Comparison of ENCODE assay signal across 23 mouse cellular contexts in the genomic region with DNA sequence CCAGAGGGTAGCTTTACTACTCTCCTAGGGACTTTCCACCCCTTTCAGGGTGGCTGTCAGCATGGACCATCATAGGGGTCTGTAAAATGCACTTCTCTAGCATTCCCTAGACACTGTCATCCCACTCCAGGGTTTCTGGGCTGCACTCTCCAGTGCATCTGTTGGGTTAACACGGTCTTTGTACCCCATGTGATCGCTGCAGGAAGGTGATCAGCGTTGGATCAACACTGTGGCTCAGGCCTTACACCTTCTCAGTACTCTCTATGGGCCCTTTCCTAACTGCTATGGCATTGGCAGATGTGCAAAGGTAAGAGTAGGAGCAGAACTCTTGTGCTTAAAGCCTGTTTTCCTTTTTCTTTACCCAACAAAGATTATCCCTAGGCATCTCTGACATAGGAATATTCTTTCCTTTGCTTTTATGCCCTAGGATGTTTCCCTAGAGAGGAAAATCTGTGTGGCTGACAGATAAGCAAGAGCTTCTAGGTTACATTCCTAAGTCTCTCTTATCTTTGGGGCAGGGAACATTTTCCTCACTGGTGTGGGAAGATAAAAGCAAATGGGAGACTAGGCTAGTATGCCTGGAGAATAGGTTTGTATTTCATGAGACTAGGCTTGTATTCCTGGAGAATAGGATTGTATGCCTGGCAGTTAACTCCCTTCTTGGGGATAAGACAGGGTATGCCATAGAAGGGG. TPM values are rescaled to one million over a fixed set of nuclear protein-coding genes. Genes with fewer than 3 reads are reported as not detected.
A peak's percentile ranks its signal among the peaks of the same experiment; 100 is the strongest.
DNase-seq lines count a peak whose midpoint lies in the region; ATAC-seq and TF ChIP-seq lines count a peak whose summit lies in the region.
"Had no signal": no experiment of that assay in that cellular context is flagged by ENCODE, and none has a peak within 500 bp of the region (broad histone marks: within the 10 kb centered on the region; RNA-seq: fewer than 3 reads in every experiment).

No protein-coding gene starts in this region.

- peak overlapping the region; percentile 56 for H3K27ac ChIP-seq in heart, embryonic 12.5 days (ENCODE audit: poor library complexity, severe bottlenecking)
- no peak overlapping the region for H3K27ac ChIP-seq in limb, embryonic 12.5 days
- no peak overlapping the region for H3K27ac ChIP-seq in limb, embryonic 10.5 days
- peak overlapping the region; percentile 55 for H3K27ac ChIP-seq in intestine, postnatal 0 days (ENCODE audit: low read depth, low read length)
- H3K27ac ChIP-seq in liver, postnatal 0 days (ENCODE audit: low read depth) = 0 out of 2 replicates have a peak overlapping the region, but pooled peaks have one; percentile 11
- H3K27ac ChIP-seq: embryonic facial prominence, embryonic 13.5 days; forebrain, embryonic 13.5 days; hindbrain, embryonic 13.5 days; hindbrain, postnatal 0 days had no signal

- no peak for TF ChIP-seq CTCF in intestine, postnatal 0 days (IDR thresholded peaks at IDR 0.05; ENCODE audit: low read depth)
- TF ChIP-seq CTCF in liver, postnatal 0 days (IDR thresholded peaks at IDR 0.05; ENCODE audit: low read depth) = no peak

- no peak for DNase-seq in heart, postnatal 10 days
- no peak for DNase-seq in limb, embryonic 10.5 days (ENCODE audit: low spot score)
- no peak for DNase-seq in liver, postnatal 0 days
- no peak for DNase-seq in spleen, postnatal 36 days (ENCODE audit: low spot score in 2 of 2)
- no peak for DNase-seq in kidney, postnatal 36 days
- DNase-seq: adrenal gland, adult 8-10 months; adrenal gland, postnatal 36 days; B cell, adult 2 months; cerebellum, adult 11 months; cerebellum, adult 9-10 months; cerebellum, postnatal 36 days; gastrocnemius, postnatal 36 days; heart, adult 11 months had no signal

- H3K4me1 ChIP-seq in heart, embryonic 12.5 days (replicated peaks) = peaks cover 4% of the 10 kb centered on the region; the same call in 1 of the 2 replicates
- no peaks in the 10 kb centered on the region for H3K4me1 ChIP-seq in limb, embryonic 12.5 days (replicated peaks)
- no peaks in the 10 kb centered on the region for H3K4me1 ChIP-seq in limb, embryonic 10.5 days
- H3K4me1 ChIP-seq in intestine, postnatal 0 days (replicated peaks; ENCODE audit: control insufficient read depth, insufficient read depth, low read length) = no peaks in the 10 kb centered on the region
- peaks cover 6% of the 10 kb centered on the region for H3K4me1 ChIP-seq in liver, postnatal 0 days (ENCODE audit: insufficient read depth)
- H3K4me1 ChIP-seq: embryonic facial prominence, embryonic 13.5 days; forebrain, embryonic 13.5 days; hindbrain, embryonic 13.5 days had no signal

- 0 out of 2 replicates have a peak overlapping the region, but pooled peaks have one; percentile 25 for H3K9ac ChIP-seq in heart, embryonic 12.5 days
- 0 out of 2 replicates have a peak overlapping the region, but pooled peaks have one; percentile 9 for H3K9ac ChIP-seq in limb, embryonic 12.5 days (replicated peaks)
- no peak overlapping the region for H3K9ac ChIP-seq in intestine, postnatal 0 days (ENCODE audit: low read depth, low read length)
- 0 out of 2 replicates have a peak overlapping the region, but pooled peaks have one; percentile 41 for H3K9ac ChIP-seq in liver, postnatal 0 days (replicated peaks)
- H3K9ac ChIP-seq: embryonic facial prominence, embryonic 13.5 days; forebrain, embryonic 13.5 days; hindbrain, embryonic 13.5 days had no signal

- peak; percentile 33; the same call in 1 of the 2 replicates for TF ChIP-seq EP300 in liver, postnatal 0 days (IDR thresholded peaks at IDR 0.05; ENCODE audit: low read depth)

- peak; percentile 25; the same call in 1 of the 2 replicates for ATAC-seq in heart, embryonic 12.5 days (ENCODE audit: insufficient number of reproducible peaks, low FRiP score)
- ATAC-seq in limb, embryonic 12.5 days (ENCODE audit: insufficient number of reproducible peaks, insufficient read depth, low FRiP score, low TSS enrichment, low read depth) = no peak
- ATAC-seq in intestine, postnatal 0 days = peak; percentile 49; the same call in 1 of the 2 replicates
- peak; percentile 87 for ATAC-seq in liver, postnatal 0 days
- ATAC-seq: CD4-positive, CD25-positive, alpha-beta regulatory T cell, adult 4 months; forebrain, embryonic 13.5 days; hindbrain, postnatal 0 days had no signal

- no peaks in the 10 kb centered on the region for H3K27me3 ChIP-seq in heart, embryonic 12.5 days (replicated peaks)
- H3K27me3 ChIP-seq in limb, embryonic 12.5 days = no peaks in the 10 kb centered on the region
- no peaks in the 10 kb centered on the region for H3K27me3 ChIP-seq in limb, embryonic 10.5 days (ENCODE audit: low read depth, poor library complexity, severe bottlenecking)
- H3K27me3 ChIP-seq in intestine, postnatal 0 days (replicated peaks; ENCODE audit: control insufficient read depth, insufficient read depth, low read length) = no peaks in the 10 kb centered on the region
- no peaks in the 10 kb centered on the region for H3K27me3 ChIP-seq in liver, postnatal 0 days (ENCODE audit: insufficient read depth, low read length)
- H3K27me3 ChIP-seq: embryonic facial prominence, embryonic 13.5 days; forebrain, embryonic 13.5 days; hindbrain, embryonic 13.5 days had no signal

- WGBS in heart, embryonic 12.5 days = 53% methylated on average over 3 of the region's 3 CpGs
- WGBS in limb, embryonic 12.5 days = 81% methylated on average over 3 of the region's 3 CpGs
- 95% methylated on average over 3 of the region's 3 CpGs for WGBS in limb, embryonic 10.5 days
- WGBS in intestine, postnatal 0 days = 48% methylated on average over 3 of the region's 3 CpGs
- WGBS in liver, postnatal 0 days (ENCODE audit: insufficient replicate concordance) = 54% methylated on average over 3 of the region's 3 CpGs

- no peak overlapping the region for H3K4me2 ChIP-seq in heart, embryonic 12.5 days
- no peak overlapping the region for H3K4me2 ChIP-seq in limb, embryonic 12.5 days
- no peak overlapping the region for H3K4me2 ChIP-seq in intestine, postnatal 0 days (replicated peaks; ENCODE audit: low read depth)
- H3K4me2 ChIP-seq in liver, postnatal 0 days (ENCODE audit: low read depth, low read length) = no peak overlapping the region
- H3K4me2 ChIP-seq: embryonic facial prominence, embryonic 13.5 days; forebrain, embryonic 13.5 days; hindbrain, embryonic 13.5 days had no signal

- intact Hi-C loops in heart, postnatal 10 days (cut with DNase I) = no loop called here

- H3K9me3 ChIP-seq in heart, embryonic 12.5 days (replicated peaks) = no peaks in the 10 kb centered on the region
- H3K9me3 ChIP-seq in limb, embryonic 12.5 days = no peaks in the 10 kb centered on the region
- no peaks in the 10 kb centered on the region for H3K9me3 ChIP-seq in limb, embryonic 10.5 days (replicated peaks)
- H3K9me3 ChIP-seq in intestine, postnatal 0 days (ENCODE audit: control insufficient read depth) = no peaks in the 10 kb centered on the region
- H3K9me3 ChIP-seq in liver, postnatal 0 days (ENCODE audit: low read length) = no peaks in the 10 kb centered on the region
- H3K9me3 ChIP-seq: embryonic facial prominence, embryonic 13.5 days; forebrain, embryonic 13.5 days; G1E; hindbrain, embryonic 13.5 days had no signal

- no peak overlapping the region for H3K4me3 ChIP-seq in heart, embryonic 12.5 days
- no peak overlapping the region for H3K4me3 ChIP-seq in limb, embryonic 12.5 days (replicated peaks)
- no peak overlapping the region for H3K4me3 ChIP-seq in limb, embryonic 10.5 days
- H3K4me3 ChIP-seq in intestine, postnatal 0 days (ENCODE audit: low read depth, low read length) = no peak overlapping the region
- no peak overlapping the region for H3K4me3 ChIP-seq in liver, postnatal 0 days (ENCODE audit: low read depth, low read length)
- H3K4me3 ChIP-seq: embryonic facial prominence, embryonic 13.5 days; forebrain, embryonic 13.5 days; hindbrain, embryonic 13.5 days had no signal

- peaks cover 76% of the 10 kb centered on the region for H3K36me3 ChIP-seq in heart, embryonic 12.5 days
- H3K36me3 ChIP-seq in limb, embryonic 12.5 days = peaks cover 78% of the 10 kb centered on the region
- H3K36me3 ChIP-seq in limb, embryonic 10.5 days = peaks cover 78% of the 10 kb centered on the region
- H3K36me3 ChIP-seq in intestine, postnatal 0 days (ENCODE audit: control insufficient read depth, insufficient read depth) = peaks cover 62% of the 10 kb centered on the region
- peaks cover 69% of the 10 kb centered on the region for H3K36me3 ChIP-seq in liver, postnatal 0 days (replicated peaks; ENCODE audit: insufficient read depth, low read length)

RNA-seq across cellular contexts. Expression of a gene that starts 10.9 kb away (rescaled TPM):
- polyA plus RNA-seq in heart, embryonic 12.5 days (2016; fragmentation: Nextera tagmentation; extraction: Ambion mirVana) = 137 and 152 TPM in 2 replicates
- 10 to 100 TPM; 40.0 to 43.7 TPM for total RNA-seq in heart, postnatal 10 days (2021)
- 133 and 144 TPM in 2 replicates for polyA plus RNA-seq in limb, embryonic 12.5 days (2016; fragmentation: Nextera tagmentation; extraction: Ambion mirVana)
- polyA plus RNA-seq in limb, embryonic 10.5 days (2016; fragmentation: Nextera tagmentation; extraction: Ambion mirVana) = 160 and 172 TPM in 2 replicates
- polyA plus RNA-seq in intestine, postnatal 0 days (2015; fragmentation: Nextera tagmentation; extraction: Ambion mirVana) = 32.5 TPM in 2 replicates
- polyA plus RNA-seq in liver, postnatal 0 days (2015; fragmentation: Nextera tagmentation; extraction: Ambion mirVana) = 48.3 and 57.6 TPM in 2 replicates

RNA-seq across cellular contexts. Expression of a gene that starts 13.9 kb away (rescaled TPM):
- polyA plus RNA-seq in heart, embryonic 12.5 days (2016; fragmentation: Nextera tagmentation; extraction: Ambion mirVana) = 11.1 and 12.4 TPM in 2 replicates
- total RNA-seq in heart, postnatal 10 days (2021) = 10 to 100 TPM in 1 of 2 experiments, 1 to 10 TPM in 1; 7.7 to 10.9 TPM
- polyA plus RNA-seq in limb, embryonic 12.5 days (2016; fragmentation: Nextera tagmentation; extraction: Ambion mirVana) = 12.6 and 13.7 TPM in 2 replicates
- 15.2 and 17.9 TPM in 2 replicates for polyA plus RNA-seq in limb, embryonic 10.5 days (2016; fragmentation: Nextera tagmentation; extraction: Ambion mirVana)
- 11.7 and 12.9 TPM in 2 replicates for polyA plus RNA-seq in intestine, postnatal 0 days (2015; fragmentation: Nextera tagmentation; extraction: Ambion mirVana)
- 2.5 and 2.9 TPM in 2 replicates for polyA plus RNA-seq in liver, postnatal 0 days (2015; fragmentation: Nextera tagmentation; extraction: Ambion mirVana)

RNA-seq across cellular contexts. Expression of a gene that starts 22.4 kb away (rescaled TPM):
- polyA plus RNA-seq in heart, embryonic 12.5 days (2016; fragmentation: Nextera tagmentation; extraction: Ambion mirVana) = 43.0 and 43.4 TPM in 2 replicates
- total RNA-seq in heart, postnatal 10 days (2021) = 10 to 100 TPM; 24.0 to 27.5 TPM
- 50.3 and 53.7 TPM in 2 replicates for polyA plus RNA-seq in limb, embryonic 12.5 days (2016; fragmentation: Nextera tagmentation; extraction: Ambion mirVana)
- 42.5 and 45.7 TPM in 2 replicates for polyA plus RNA-seq in limb, embryonic 10.5 days (2016; fragmentation: Nextera tagmentation; extraction: Ambion mirVana)
- polyA plus RNA-seq in intestine, postnatal 0 days (2015; fragmentation: Nextera tagmentation; extraction: Ambion mirVana) = 28.2 and 30.2 TPM in 2 replicates
- polyA plus RNA-seq in liver, postnatal 0 days (2015; fragmentation: Nextera tagmentation; extraction: Ambion mirVana) = 20.9 and 23.1 TPM in 2 replicates

RNA-seq across cellular contexts. Expression of a gene that starts 37.2 kb away (rescaled TPM):
- polyA plus RNA-seq in heart, embryonic 12.5 days (2016; fragmentation: Nextera tagmentation; extraction: Ambion mirVana) = 0.26 and 0.37 TPM in 2 replicates
- under 1 TPM; 0.45 to 0.74 TPM for total RNA-seq in heart, postnatal 10 days (2021)
- polyA plus RNA-seq in limb, embryonic 12.5 days (2016; fragmentation: Nextera tagmentation; extraction: Ambion mirVana) = 0.41 and 0.79 TPM in 2 replicates
- polyA plus RNA-seq in limb, embryonic 10.5 days (2016; fragmentation: Nextera tagmentation; extraction: Ambion mirVana) = 0.50 and 0.61 TPM in 2 replicates
- 0.77 and 1.3 TPM in 2 replicates for polyA plus RNA-seq in intestine, postnatal 0 days (2015; fragmentation: Nextera tagmentation; extraction: Ambion mirVana)
- polyA plus RNA-seq in liver, postnatal 0 days (2015; fragmentation: Nextera tagmentation; extraction: Ambion mirVana) = 0.43 TPM in 2 replicates
- total RNA-seq: hematopoietic stem cell, adult 5-6 weeks had no signal

RNA-seq across cellular contexts. Expression of a gene that starts 40.9 kb away (rescaled TPM):
- polyA plus RNA-seq in heart, embryonic 12.5 days (2016; fragmentation: Nextera tagmentation; extraction: Ambion mirVana) = 6.1 and 8.9 TPM in 2 replicates
- 10 to 100 TPM in 1 of 2 experiments, 1 to 10 TPM in 1; 7.1 to 10.1 TPM for total RNA-seq in heart, postnatal 10 days (2021)
- polyA plus RNA-seq in limb, embryonic 12.5 days (2016; fragmentation: Nextera tagmentation; extraction: Ambion mirVana) = 12.6 and 13.9 TPM in 2 replicates
- 11.6 and 12.0 TPM in 2 replicates for polyA plus RNA-seq in limb, embryonic 10.5 days (2016; fragmentation: Nextera tagmentation; extraction: Ambion mirVana)
- polyA plus RNA-seq in intestine, postnatal 0 days (2015; fragmentation: Nextera tagmentation; extraction: Ambion mirVana) = 3.2 and 4.4 TPM in 2 replicates
- 1.2 and 1.6 TPM in 2 replicates for polyA plus RNA-seq in liver, postnatal 0 days (2015; fragmentation: Nextera tagmentation; extraction: Ambion mirVana)

Comparison
In these comparisons a context has a peak if more than half of its experiments do, and no peak if none do; other contexts are left out.
1. H3K27ac ChIP-seq: peak in heart, embryonic 12.5 days (single experiment), intestine, postnatal 0 days (single experiment) and liver, postnatal 0 days (single experiment); none in limb, embryonic 12.5 days (single experiment) and limb, embryonic 10.5 days (single experiment).